Mouse (Mus musculus): ENCODE measurements around the gene Adra2a.
A peak's percentile ranks its signal among the peaks of the same experiment; 100 is the strongest.

Gene Adra2a

DNA sequence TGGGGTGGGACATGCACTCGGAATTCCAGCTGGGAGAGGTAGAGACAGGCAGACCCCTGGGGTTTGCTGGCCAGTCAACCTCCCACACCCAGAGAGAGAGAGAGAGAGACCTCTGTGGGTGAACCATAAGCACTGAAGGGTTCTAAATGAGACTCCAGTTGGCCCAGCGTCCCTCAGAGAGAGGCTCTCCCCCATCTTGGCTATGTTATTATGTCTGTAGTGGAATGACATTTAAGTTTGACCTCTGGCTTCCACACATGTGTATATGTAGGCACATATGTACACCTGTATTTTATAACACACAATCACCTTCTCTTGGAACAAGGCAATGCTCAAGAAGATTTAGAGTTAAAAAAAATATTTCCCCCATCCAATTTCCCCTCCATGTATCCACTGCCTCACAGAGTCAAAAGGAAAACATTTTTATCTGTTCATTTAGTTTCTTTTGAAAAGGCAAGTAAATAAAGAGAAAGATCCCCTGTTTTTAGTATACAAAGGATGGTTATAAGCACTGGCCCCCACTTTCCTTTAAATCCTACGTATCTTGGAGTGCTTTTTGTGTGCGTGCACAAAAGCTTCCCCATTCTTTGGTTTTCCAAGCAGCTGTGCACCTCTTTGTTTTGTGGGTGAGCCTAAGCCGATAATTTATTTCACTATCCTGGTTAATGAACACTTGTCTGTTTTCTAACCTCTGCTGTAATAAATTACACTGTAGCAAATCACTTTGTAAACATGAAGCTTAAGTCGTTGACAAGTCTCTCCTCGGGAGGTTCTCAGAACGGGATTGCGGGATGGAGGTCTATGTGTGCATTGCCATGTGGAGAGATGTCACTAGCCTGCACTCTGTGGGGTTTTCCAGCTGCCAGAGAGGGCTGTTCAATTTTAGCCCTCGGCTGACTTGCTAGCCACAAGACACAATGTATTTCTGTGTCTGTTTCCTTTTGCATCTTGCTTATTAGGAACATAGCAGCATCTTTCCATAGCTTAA, 32.7 kb downstream of the Adra2a start:
- DNase-seq (ENCODE audit: low read depth, low spot score), result no peak

DNA sequence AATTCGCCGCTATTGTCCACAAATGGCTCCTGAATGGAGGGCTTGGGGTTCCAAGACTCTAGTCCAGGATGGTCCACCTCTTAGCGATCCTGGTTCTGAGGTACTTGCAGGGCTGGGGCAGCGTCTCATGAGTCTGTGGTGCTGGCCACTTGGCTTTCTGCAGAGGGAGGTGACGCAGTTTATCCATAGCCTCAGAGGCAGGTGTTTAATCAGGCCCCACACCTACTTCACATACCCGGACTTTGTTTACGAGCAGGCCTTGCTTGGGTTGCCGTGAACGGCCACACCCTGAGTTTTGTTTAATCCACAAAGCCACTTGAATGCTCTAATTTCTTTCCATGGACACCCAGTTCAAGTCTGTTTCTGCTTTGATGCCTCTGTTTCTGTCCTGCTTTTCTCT, 37.4 kb downstream of the Adra2a start:
- DNase-seq (ENCODE audit: low read depth, low spot score), result peak; percentile 42

DNA sequence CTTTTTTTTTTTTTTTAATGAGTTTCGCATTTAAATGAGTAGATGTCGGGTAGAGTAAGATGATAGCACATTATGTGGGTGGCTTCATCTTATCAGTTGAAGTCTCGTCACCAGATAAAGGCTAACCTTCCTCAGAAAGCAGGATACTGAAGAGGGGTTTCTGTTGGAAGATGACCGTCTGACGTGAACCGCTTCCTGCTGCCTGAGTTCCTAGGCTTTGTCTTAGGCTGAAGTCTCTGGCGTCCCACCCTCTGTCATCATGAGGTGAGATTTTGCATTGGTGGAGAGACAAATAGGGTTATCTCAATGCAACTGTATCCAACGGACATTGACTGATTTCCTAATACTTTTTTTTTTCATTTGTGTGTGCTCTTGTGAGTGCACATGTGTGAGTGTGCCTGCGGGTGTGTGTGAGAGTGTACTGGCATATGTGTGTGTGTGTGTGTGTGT, 37.8 kb downstream of the Adra2a start:
- DNase-seq (ENCODE audit: low read depth, low spot score), result peak; percentile 12

GRCm38 (mm10) chr19:54087319-54087718, 43.4 kb downstream of the Adra2a start:
- no peak for DNase-seq (ENCODE audit: low read depth, low spot score)

- DNase-seq (ENCODE audit: low read depth, low spot score), result no peak
Measured at GRCm38 (mm10) chr19:54093599-54093998, 49.6 kb downstream of the Adra2a start.

- no peak for DNase-seq (ENCODE audit: low read depth, low spot score)
Measured at GRCm38 (mm10) chr19:54095716-54096115, 51.8 kb downstream of the Adra2a start.

GRCm38 (mm10) chr19:54098367-54098766, 54.4 kb downstream of the Adra2a start:
- DNase-seq (ENCODE audit: low read depth, low spot score), result no peak

Measured in ZHBTc4 (cell line).